Mouse (Mus musculus) megakaryocyte, embryonic 14.5 days (primary cell): ENCODE results near the gene Nme4.

Experiments used
- FLI1 ChIP-seq: IDR thresholded peaks from 2 replicates; pipeline ENCODE4 v1.6.1; 2012; ENCODE audit warnings: low read length, inconsistent platforms, mixed read lengths
- GATA1 ChIP-seq: IDR thresholded peaks from 3 replicates; pipeline ENCODE4 v1.6.1; 2012; ENCODE audit warnings: mixed read lengths, low read length, inconsistent platforms, borderline replicate concordance

DNA sequence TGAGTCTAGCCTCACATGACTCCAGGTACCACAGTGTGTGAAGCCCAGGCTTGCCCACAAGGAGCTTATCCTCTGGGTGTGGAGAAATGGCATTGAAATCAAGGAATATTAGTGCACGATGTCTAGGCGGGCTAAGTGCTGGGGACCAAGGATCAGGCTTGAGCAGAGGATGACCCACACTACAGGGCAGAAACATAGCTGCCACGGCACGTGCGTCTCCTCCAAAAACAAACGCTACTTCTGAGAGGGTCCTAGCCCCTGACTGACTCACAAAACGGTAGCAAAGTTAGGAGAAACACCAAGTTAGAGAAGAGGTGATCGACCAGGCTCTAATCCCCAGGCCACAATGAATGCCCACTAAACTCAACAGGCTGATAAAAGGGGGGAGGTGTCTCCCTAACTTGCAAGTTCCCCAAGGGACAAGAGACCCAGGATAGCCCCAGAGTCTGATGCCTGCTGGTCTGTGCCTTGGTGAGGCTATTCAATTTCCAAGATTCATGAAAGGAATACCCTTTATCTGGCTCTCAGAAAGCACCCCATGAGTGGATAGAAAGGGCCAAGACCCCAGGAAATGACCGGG, 781 bp downstream of the Nme4 start:
- no peak for TF ChIP-seq FLI1
- no peak for TF ChIP-seq GATA1
